Mouse (Mus musculus): ENCODE measurements around the gene Olfr1034. TPM values are rescaled to one million over a fixed set of nuclear protein-coding genes. Genes with fewer than 3 reads are reported as not detected.
"Not testable (repeated sequence)": the region's sequence is repeated elsewhere in the genome, so short reads cannot be mapped to it uniquely, and the experiment has no call there.

The Olfr1034 gene
- polyA plus RNA-seq (2016; fragmentation: Nextera tagmentation; extraction: Ambion mirVana), result not detected in 2 replicates

- H3K4me3 ChIP-seq, result no peak within 1 kb of the TSS
- no peak within 1 kb of the TSS for H3K9ac ChIP-seq
- no peak within 1 kb of the TSS for H3K27ac ChIP-seq
- no peaks in the 10 kb centered on the region for H3K27me3 ChIP-seq
- no peaks in the 10 kb centered on the region for H3K36me3 ChIP-seq
- no peaks in the 10 kb centered on the region for H3K4me1 ChIP-seq
- H3K4me2 ChIP-seq (replicated peaks), result no peak within 1 kb of the TSS
- no peak for ATAC-seq (ENCODE audit: low FRiP score)
- H3K9me3 ChIP-seq (replicated peaks), result no peaks in the 10 kb centered on the region
These were observed at the start of gene Olfr1034 for GRCm38 (mm10) chr2:86045561-86045960. TSS of gene Olfr1034 (plus strand) at chr2:86045861.

GRCm38 (mm10) chr2:86005240-86005639 is 40.4 kb upstream of the Olfr1034 start, which contains the start of gene Olfr1032:
TSS of gene Olfr1032 (plus strand) at chr2:86005540.
- H3K27me3 ChIP-seq, result no peaks in the 10 kb centered on the region
- no peaks in the 10 kb centered on the region for H3K9me3 ChIP-seq (replicated peaks)
- no peaks in the 10 kb centered on the region for H3K4me1 ChIP-seq
- WGBS, result 89% methylated on average over 7 of the region's 7 CpGs
- H3K4me2 ChIP-seq (replicated peaks), result no peak within 1 kb of the TSS
- no peak for ATAC-seq (ENCODE audit: low FRiP score)
- H3K9ac ChIP-seq, result no peak within 1 kb of the TSS
- H3K4me3 ChIP-seq, result no peak within 1 kb of the TSS
- H3K36me3 ChIP-seq, result no peaks in the 10 kb centered on the region
- H3K27ac ChIP-seq, result no peak within 1 kb of the TSS

- H3K9me3 ChIP-seq (replicated peaks); H3K9ac ChIP-seq; H3K4me1 ChIP-seq; H3K27me3 ChIP-seq; H3K36me3 ChIP-seq; H3K27ac ChIP-seq; ATAC-seq (ENCODE audit: low FRiP score): not testable (repeated sequence)
- Histone ChIP-seq H3K4me2 (replicated peaks) (peak within 1 kb of the TSS; percentile 46), H3K4me3 (peak within 1 kb of the TSS; percentile 27)
- WGBS, result 6% methylated on average over 11 of the region's 11 CpGs
These were observed 25.3 kb upstream of the Olfr1034 start, which contains the start of gene Olfr1033 for GRCm38 (mm10) chr2:86020406-86020805. TSS of gene Olfr1033 (plus strand) at chr2:86020633.

DNA sequence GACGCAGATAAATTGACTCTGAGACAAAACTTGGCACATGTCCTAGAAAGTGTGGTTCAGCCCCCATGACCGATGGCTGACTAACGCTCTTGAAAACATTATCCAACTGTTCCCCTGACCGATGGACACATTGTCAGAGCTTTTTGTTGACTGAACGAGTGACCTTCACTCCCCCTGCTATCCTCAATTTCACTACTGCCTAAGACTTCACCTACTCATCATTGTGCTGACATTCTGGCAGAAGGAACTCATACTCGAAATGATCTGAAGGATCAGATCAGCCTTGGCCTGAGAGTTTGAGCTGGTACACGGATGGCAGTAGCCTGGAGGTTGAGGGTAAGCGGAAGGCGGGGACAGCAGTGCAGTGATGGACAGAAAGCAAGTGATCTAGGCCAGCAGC is 24.1 kb upstream of the Olfr1034 start:
- not testable (repeated sequence) for H3K4me2 ChIP-seq (replicated peaks); H3K4me3 ChIP-seq; H3K36me3 ChIP-seq; H3K4me1 ChIP-seq; ATAC-seq (ENCODE audit: low FRiP score); H3K27ac ChIP-seq; H3K27me3 ChIP-seq; H3K9ac ChIP-seq; H3K9me3 ChIP-seq (replicated peaks)
- 88% methylated on average over 5 of the region's 9 CpGs for WGBS

DNA sequence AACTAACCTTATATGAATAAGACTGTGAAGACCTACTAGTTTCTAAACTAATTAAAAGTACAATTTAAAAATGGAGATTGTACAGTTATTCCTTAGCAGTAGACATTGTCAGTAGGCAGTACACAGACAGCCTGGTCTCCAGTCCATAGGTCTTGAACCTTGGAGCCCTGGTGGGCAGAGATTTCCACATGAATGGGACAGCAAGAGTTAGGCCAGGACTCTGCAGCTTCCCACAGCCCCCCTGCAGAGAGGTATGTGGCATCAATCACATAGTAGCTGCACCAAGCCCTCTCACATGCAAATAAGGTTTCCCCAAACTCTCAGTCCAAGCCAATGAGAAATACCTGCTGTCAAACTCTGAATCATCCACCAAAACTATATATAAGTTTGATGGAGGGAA is 5.1 kb downstream of the Olfr1034 start:
- not testable (repeated sequence) for H3K36me3 ChIP-seq; H3K9me3 ChIP-seq (replicated peaks); H3K9ac ChIP-seq; H3K27ac ChIP-seq; H3K4me1 ChIP-seq; ATAC-seq (ENCODE audit: low FRiP score); H3K4me2 ChIP-seq (replicated peaks); H3K27me3 ChIP-seq; H3K4me3 ChIP-seq

- not testable (repeated sequence) for H3K4me2 ChIP-seq (replicated peaks); H3K9ac ChIP-seq; H3K36me3 ChIP-seq; H3K4me3 ChIP-seq; ATAC-seq (ENCODE audit: low FRiP score); H3K27me3 ChIP-seq; H3K27ac ChIP-seq; H3K4me1 ChIP-seq; H3K9me3 ChIP-seq (replicated peaks)
- 94% methylated on average over 2 of the region's 2 CpGs for WGBS
These were observed 18.1 kb downstream of the Olfr1034 start for GRCm38 (mm10) chr2:86063766-86064165.

- H3K4me1 ChIP-seq, result no peaks in the 10 kb centered on the region
- no peak overlapping the region for H3K4me2 ChIP-seq (replicated peaks)
These were observed 24.5 kb downstream of the Olfr1034 start for GRCm38 (mm10) chr2:86070189-86070588.

DNA sequence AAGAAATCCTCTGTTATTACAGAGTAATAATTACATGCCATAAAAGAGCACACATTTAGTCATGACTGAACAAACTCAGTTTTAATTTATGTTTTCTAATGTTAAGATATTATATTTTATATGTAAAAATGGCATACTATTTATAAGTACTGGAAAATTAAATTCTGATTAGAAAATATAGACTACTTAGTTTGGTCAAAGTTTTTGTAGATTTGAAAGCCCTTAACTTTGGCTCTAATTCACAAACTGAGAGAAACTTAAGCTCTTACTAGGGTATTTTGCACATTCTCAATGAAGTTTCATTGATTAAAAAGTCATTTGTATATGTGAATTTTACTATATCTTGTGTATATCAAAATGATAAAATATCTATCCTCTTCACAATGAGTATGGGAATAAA is 28.0 kb downstream of the Olfr1034 start, which contains the start of gene Olfr1036:
Gene Olfr1036 (plus strand): TSS at position 301 of the 400 bp plus-strand sequence.
- not testable (repeated sequence) for H3K4me1 ChIP-seq; H3K36me3 ChIP-seq; H3K4me2 ChIP-seq (replicated peaks); ATAC-seq (ENCODE audit: low FRiP score); H3K9ac ChIP-seq; H3K27ac ChIP-seq; H3K27me3 ChIP-seq; H3K4me3 ChIP-seq; H3K9me3 ChIP-seq (replicated peaks)

More at GRCm38 (mm10) chr2:86070189-86070588, 24.5 kb downstream of the Olfr1034 start:
- Histone ChIP-seq H3K4me3 (no peak overlapping the region), H3K9ac (no peak overlapping the region), H3K27me3 (no peaks in the 10 kb centered on the region), H3K27ac (no peak overlapping the region), H3K9me3 (replicated peaks) (no peaks in the 10 kb centered on the region), H3K36me3 (no peaks in the 10 kb centered on the region)
- 97% methylated on average over 8 of the region's 8 CpGs for WGBS
- no peak for ATAC-seq (ENCODE audit: low FRiP score)

DNA sequence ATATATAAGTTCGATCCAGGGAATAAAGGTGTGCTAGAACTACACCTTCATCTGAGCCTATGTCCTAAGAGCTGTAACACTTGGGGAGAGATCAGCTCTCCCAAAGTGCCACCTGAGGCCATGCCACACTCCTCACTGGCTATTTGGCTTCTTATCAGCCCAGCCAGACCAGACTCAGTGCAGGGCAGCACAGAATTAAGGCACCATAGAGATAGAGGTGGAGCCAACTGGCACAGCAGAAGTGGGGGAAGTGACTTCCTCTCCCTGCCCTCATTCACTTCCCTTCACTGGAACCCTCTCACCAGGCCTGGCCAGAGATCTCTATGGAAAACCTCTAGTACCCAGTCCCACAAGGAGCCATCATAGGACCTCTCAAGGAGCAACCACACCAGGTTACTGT is 34.8 kb downstream of the Olfr1034 start:
- WGBS, result 87% methylated on average over 1 of the region's 1 CpGs
- not testable (repeated sequence) for H3K36me3 ChIP-seq; ATAC-seq (ENCODE audit: low FRiP score); H3K4me3 ChIP-seq; H3K27ac ChIP-seq; H3K27me3 ChIP-seq; H3K4me1 ChIP-seq; H3K4me2 ChIP-seq (replicated peaks); H3K9ac ChIP-seq; H3K9me3 ChIP-seq (replicated peaks)

DNA sequence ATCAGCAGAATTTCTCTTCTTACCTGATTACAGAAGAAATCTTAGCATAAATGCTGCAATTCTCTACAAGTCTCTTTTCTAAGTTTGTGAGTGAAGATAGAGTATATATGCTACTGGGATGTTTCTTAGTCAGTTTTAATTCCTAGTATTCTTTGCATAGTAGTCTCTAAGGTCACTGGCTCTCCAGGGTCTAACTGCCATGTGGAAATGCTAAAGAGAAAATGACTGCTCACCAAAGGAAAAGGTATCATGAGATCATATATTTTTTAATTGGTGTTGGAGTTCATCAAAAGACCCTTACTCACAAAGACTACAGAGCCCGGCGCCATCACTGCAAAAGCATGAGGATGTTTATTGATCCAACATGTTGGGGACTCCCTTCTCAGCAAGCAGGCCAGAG is 41.6 kb downstream of the Olfr1034 start, which contains the start of gene Olfr1037:
Gene Olfr1037 (minus strand): TSS at position 101 of the 400 bp plus-strand sequence.
- no peak for ATAC-seq (ENCODE audit: low FRiP score)
- Histone ChIP-seq H3K4me3 (no peak within 1 kb of the TSS), H3K36me3 (no peaks in the 10 kb centered on the region), H3K4me2 (replicated peaks) (no peak within 1 kb of the TSS), H3K9ac (no peak within 1 kb of the TSS), H3K9me3 (replicated peaks) (no peaks in the 10 kb centered on the region), H3K27me3 (no peaks in the 10 kb centered on the region), H3K4me1 (no peaks in the 10 kb centered on the region), H3K27ac (no peak within 1 kb of the TSS)
- WGBS, result 95% methylated on average over 2 of the region's 2 CpGs

Other genes with a start within 250 kb of the Olfr1034 start
- not detected in 2 replicates for gene Olfr1016, start 243.3 kb upstream of the Olfr1034 start, polyA plus RNA-seq (2016; fragmentation: Nextera tagmentation; extraction: Ambion mirVana)
- not detected in 2 replicates for gene Olfr1018, start 227.4 kb upstream of the Olfr1034 start, polyA plus RNA-seq (2016; fragmentation: Nextera tagmentation; extraction: Ambion mirVana)
- not detected in 2 replicates for gene Olfr1019, start 200.4 kb upstream of the Olfr1034 start, polyA plus RNA-seq (2016; fragmentation: Nextera tagmentation; extraction: Ambion mirVana)
- not detected in 2 replicates for gene Olfr1020, start 198.8 kb upstream of the Olfr1034 start, polyA plus RNA-seq (2016; fragmentation: Nextera tagmentation; extraction: Ambion mirVana)
- not detected in 2 replicates for gene Olfr1022, start 177.3 kb upstream of the Olfr1034 start, polyA plus RNA-seq (2016; fragmentation: Nextera tagmentation; extraction: Ambion mirVana)
- gene Olfr1023, start 160.2 kb upstream of the Olfr1034 start, polyA plus RNA-seq (2016; fragmentation: Nextera tagmentation; extraction: Ambion mirVana), result not detected in 2 replicates
- gene Olfr1024, start 140.8 kb upstream of the Olfr1034 start, polyA plus RNA-seq (2016; fragmentation: Nextera tagmentation; extraction: Ambion mirVana), result not detected in 2 replicates
- gene Olfr1025-ps1, start 130.7 kb upstream of the Olfr1034 start, polyA plus RNA-seq (2016; fragmentation: Nextera tagmentation; extraction: Ambion mirVana), result not detected in 2 replicates
- not detected in 2 replicates for gene Olfr1026, start 124.3 kb upstream of the Olfr1034 start, polyA plus RNA-seq (2016; fragmentation: Nextera tagmentation; extraction: Ambion mirVana)
- not detected in 2 replicates for gene Olfr1028, start 95.4 kb upstream of the Olfr1034 start, polyA plus RNA-seq (2016; fragmentation: Nextera tagmentation; extraction: Ambion mirVana)
- gene Olfr1029, start 72.0 kb upstream of the Olfr1034 start, polyA plus RNA-seq (2016; fragmentation: Nextera tagmentation; extraction: Ambion mirVana), result not detected in 2 replicates
- not detected in 2 replicates for gene Olfr1030, start 66.6 kb upstream of the Olfr1034 start, polyA plus RNA-seq (2016; fragmentation: Nextera tagmentation; extraction: Ambion mirVana)
- gene Olfr1031, start 55.6 kb upstream of the Olfr1034 start, polyA plus RNA-seq (2016; fragmentation: Nextera tagmentation; extraction: Ambion mirVana), result not detected in 2 replicates
- not detected in 2 replicates for gene Olfr1032, start 40.3 kb upstream of the Olfr1034 start, polyA plus RNA-seq (2016; fragmentation: Nextera tagmentation; extraction: Ambion mirVana)
- not detected in 2 replicates for gene Olfr1033, start 25.2 kb upstream of the Olfr1034 start, polyA plus RNA-seq (2016; fragmentation: Nextera tagmentation; extraction: Ambion mirVana)
- not detected in 2 replicates for gene Olfr1036, start 28.1 kb downstream of the Olfr1034 start, polyA plus RNA-seq (2016; fragmentation: Nextera tagmentation; extraction: Ambion mirVana)
- not detected in 2 replicates for gene Olfr1037, start 41.5 kb downstream of the Olfr1034 start, polyA plus RNA-seq (2016; fragmentation: Nextera tagmentation; extraction: Ambion mirVana)
- gene Olfr1039, start 90.1 kb downstream of the Olfr1034 start, polyA plus RNA-seq (2016; fragmentation: Nextera tagmentation; extraction: Ambion mirVana), result not detected in 2 replicates
- gene Olfr1040, start 100.9 kb downstream of the Olfr1034 start, polyA plus RNA-seq (2016; fragmentation: Nextera tagmentation; extraction: Ambion mirVana), result not detected in 2 replicates
- not detected in 2 replicates for gene Olfr1042, start 116.0 kb downstream of the Olfr1034 start, polyA plus RNA-seq (2016; fragmentation: Nextera tagmentation; extraction: Ambion mirVana)
- gene Olfr1043, start 121.7 kb downstream of the Olfr1034 start, polyA plus RNA-seq (2016; fragmentation: Nextera tagmentation; extraction: Ambion mirVana), result not detected in 2 replicates
- gene Olfr1044, start 132.0 kb downstream of the Olfr1034 start, polyA plus RNA-seq (2016; fragmentation: Nextera tagmentation; extraction: Ambion mirVana), result not detected in 2 replicates
- gene Olfr52, start 139.8 kb downstream of the Olfr1034 start, polyA plus RNA-seq (2016; fragmentation: Nextera tagmentation; extraction: Ambion mirVana), result not detected in 2 replicates
- gene Olfr1045, start 157.1 kb downstream of the Olfr1034 start, polyA plus RNA-seq (2016; fragmentation: Nextera tagmentation; extraction: Ambion mirVana), result not detected in 2 replicates
- gene Olfr1046, start 173.5 kb downstream of the Olfr1034 start, polyA plus RNA-seq (2016; fragmentation: Nextera tagmentation; extraction: Ambion mirVana), result not detected in 2 replicates
- gene Olfr1047, start 185.5 kb downstream of the Olfr1034 start, polyA plus RNA-seq (2016; fragmentation: Nextera tagmentation; extraction: Ambion mirVana), result not detected in 2 replicates
- gene Olfr1048, start 194.4 kb downstream of the Olfr1034 start, polyA plus RNA-seq (2016; fragmentation: Nextera tagmentation; extraction: Ambion mirVana), result not detected in 2 replicates
- gene Olfr1049, start 212.5 kb downstream of the Olfr1034 start, polyA plus RNA-seq (2016; fragmentation: Nextera tagmentation; extraction: Ambion mirVana), result not detected in 2 replicates
- gene Olfr1051, start 233.2 kb downstream of the Olfr1034 start, polyA plus RNA-seq (2016; fragmentation: Nextera tagmentation; extraction: Ambion mirVana), result not detected in 2 replicates
- gene Olfr1052, start 246.6 kb downstream of the Olfr1034 start, polyA plus RNA-seq (2016; fragmentation: Nextera tagmentation; extraction: Ambion mirVana), result not detected in 2 replicates

All from hindbrain, embryonic 12.5 days (tissue).